Mouse (Mus musculus) adrenal gland, postnatal 4 days (tissue): ENCODE measurements at regions not wholly inside any gene's neighbourhood (a gene's known extent, or its start where the extent isn't known, plus 50 kb on each side); places are given as distances from the start of the nearest gene placed in this dataset.
"Not testable (repeated sequence)": the region's sequence is repeated elsewhere in the genome, so short reads cannot be mapped to it uniquely, and the experiment has no call there.

Experiments
- DNase-seq, 2 experiments: peaks; one replicate each; pipeline ENCODE4 v3.0.0; 2021 to 2022; ENCODE audit warnings: low spot score in 2 of 2, mixed read lengths in 2 of 2

GRCm38 (mm10) chr10:118046328-118046727, 95.3 kb upstream of the Mdm1 start:
- DNase-seq, result no peak

DNA sequence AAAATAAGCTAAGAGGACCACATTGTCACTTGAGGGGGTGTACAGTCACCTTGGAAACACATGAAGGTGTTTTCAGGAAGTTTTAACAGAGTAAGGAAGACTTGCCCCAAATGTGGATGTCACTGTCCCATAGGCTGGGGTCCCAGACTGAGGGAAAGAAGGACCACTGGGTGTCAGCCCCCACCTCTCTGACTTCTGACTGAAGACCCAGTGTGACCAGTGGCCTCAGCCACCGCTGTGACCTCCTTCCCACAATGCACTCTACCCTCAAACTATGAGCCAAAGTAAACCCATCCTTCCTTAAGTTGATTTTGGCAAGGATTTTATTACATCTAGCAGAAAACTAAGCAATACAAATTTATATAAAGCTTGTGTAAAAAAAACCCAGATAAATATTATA, 94.8 kb upstream of the Mdm1 start:
- no peak for DNase-seq

DNA sequence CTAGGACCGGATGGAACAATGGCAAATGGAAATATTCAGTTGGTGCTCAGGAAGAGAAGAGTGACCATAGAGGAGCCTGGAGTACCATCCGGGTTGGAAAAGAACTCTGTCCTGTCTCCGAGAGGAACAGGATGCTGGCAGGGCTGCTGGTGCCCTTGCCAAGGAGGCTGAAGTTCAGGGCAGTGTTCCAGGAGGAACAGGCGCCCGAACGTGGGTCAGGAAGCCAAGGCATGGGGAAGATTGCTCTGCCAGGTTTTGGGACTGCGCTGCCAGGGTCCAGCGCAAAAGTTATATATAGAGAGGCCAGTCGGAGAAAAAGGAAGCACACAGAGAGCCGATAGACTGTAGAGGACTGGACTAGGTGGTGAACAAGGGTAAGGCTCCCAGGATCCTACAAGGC, 92.3 kb upstream of the Mdm1 start:
- peak in 1 of 2 experiments; percentile 17 for DNase-seq

DNA sequence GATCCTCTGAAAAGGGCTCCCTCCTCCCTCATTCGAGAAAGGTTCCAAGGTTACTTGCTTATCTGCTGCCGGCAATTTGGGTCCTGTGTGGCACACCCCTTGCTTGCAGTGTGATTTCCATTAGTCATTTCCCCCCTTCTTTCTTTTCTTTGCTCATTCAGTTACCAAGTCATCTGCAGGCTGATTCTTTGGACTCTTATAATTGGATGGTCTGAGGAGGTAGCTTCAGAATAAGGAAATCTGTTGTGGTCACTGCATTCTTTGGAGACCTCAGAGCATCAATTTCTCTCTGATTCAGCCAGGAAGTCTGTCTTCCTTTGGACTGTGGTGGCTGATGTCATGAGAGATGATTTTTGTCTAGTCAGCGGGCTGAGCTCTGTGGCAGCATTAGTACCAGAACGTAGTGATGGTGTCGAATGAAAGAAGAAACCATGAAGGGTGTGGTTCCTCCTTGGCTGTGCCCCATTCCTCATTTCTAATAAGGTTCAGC, 91.4 kb upstream of the Mdm1 start:
- DNase-seq, result no peak

- DNase-seq, result no peak
These were observed 89.6 kb upstream of the Mdm1 start for GRCm38 (mm10) chr10:118052042-118052441.

DNA sequence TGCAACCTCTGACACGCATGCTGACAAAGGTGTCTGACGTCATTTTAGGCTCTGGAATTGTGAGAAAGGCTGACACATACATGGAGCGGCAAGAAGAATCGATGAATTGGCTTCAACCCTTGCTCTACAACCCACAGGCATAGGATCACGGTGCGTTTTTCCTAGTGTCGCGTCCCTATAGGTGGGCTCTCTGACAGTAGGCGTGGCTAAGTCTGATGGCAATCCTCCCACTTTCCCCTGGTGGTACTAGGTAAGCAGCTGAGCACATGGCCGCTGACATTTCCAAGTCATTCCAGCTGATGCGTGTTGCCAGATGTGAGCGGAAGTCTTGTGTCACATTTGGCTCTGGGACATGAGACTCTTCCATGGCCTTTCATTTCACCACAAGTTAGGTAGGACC, 89.1 kb upstream of the Mdm1 start:
- no peak for DNase-seq

DNA sequence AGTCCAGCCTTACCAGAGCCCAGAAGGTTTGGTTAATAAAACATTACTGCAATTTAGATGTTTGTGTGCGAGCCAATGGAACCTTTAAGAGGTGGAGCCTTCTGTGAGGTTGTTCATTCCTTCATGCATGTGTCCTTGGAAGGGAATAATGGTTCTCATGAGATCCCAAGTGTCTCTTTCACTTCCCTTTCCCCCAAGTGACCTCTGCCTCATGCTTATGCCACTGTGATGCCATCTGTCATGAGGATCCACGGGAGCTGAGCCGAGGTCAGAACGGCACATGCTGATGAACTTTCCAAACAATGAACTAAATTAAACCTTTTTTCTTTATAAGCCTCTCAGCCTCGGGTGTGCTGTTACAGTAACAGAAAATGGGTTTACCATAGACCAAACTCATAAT, 88.6 kb upstream of the Mdm1 start:
- DNase-seq, result no peak

- DNase-seq, result no peak
These were observed 84.8 kb upstream of the Mdm1 start for GRCm38 (mm10) chr10:118056789-118057271.

- DNase-seq, result no peak
These were observed 84.1 kb upstream of the Mdm1 start for GRCm38 (mm10) chr10:118057516-118057915.

DNA sequence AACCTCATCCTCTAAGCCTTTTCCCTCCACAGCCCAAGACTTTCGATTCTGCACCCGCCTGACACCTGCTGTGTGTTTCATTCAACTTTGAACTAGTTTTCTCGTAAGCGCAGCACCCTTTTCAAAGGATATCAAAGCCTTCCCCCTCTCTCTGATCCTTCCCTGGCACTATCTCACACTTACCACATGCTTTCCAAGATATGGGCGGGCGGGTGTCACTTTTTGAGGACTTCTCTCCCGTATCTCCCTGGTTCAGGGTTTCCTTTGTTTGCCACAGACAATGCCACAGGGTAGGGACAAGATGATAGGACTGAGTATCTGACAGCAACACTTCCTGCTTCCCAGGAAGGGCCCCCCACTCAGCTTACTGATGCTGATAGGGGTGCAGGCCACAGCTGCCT, 76.8 kb upstream of the Mdm1 start:
- no peak for DNase-seq

- not testable (repeated sequence) for DNase-seq
These were observed 65.3 kb upstream of the Mdm1 start for GRCm38 (mm10) chr10:118076341-118076740.

DNA sequence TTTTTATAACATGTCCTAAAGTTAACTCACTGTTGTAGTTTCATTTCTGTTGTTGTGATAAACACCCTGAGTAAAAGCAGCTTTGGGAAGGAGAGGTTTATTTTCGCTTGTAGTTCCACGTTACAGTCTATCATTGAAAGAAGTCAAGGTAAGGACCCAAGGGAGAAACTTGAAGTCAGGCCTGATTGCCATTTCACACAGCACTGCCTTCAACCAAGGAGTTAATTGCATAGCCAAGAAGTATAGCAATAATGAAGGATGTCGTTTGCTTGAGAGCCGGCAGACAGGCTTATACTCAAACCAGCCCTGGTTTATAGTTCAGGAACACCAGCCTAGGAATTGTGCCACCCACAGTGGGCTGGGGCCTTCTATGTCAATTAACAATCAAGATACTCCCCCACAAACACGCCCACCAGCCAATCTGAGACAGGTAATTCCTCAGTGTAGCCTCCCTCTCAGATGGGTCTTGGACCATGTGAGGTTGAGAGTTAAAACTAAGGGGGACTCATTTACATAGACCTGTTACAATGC, 59.9 kb upstream of the Mdm1 start:
- no peak for DNase-seq

GRCm38 (mm10) chr10:118083035-118083720, 58.4 kb upstream of the Mdm1 start:
- DNase-seq, result no peak

GRCm38 (mm10) chr10:118083721-118084075, 57.9 kb upstream of the Mdm1 start:
- no peak for DNase-seq

DNA sequence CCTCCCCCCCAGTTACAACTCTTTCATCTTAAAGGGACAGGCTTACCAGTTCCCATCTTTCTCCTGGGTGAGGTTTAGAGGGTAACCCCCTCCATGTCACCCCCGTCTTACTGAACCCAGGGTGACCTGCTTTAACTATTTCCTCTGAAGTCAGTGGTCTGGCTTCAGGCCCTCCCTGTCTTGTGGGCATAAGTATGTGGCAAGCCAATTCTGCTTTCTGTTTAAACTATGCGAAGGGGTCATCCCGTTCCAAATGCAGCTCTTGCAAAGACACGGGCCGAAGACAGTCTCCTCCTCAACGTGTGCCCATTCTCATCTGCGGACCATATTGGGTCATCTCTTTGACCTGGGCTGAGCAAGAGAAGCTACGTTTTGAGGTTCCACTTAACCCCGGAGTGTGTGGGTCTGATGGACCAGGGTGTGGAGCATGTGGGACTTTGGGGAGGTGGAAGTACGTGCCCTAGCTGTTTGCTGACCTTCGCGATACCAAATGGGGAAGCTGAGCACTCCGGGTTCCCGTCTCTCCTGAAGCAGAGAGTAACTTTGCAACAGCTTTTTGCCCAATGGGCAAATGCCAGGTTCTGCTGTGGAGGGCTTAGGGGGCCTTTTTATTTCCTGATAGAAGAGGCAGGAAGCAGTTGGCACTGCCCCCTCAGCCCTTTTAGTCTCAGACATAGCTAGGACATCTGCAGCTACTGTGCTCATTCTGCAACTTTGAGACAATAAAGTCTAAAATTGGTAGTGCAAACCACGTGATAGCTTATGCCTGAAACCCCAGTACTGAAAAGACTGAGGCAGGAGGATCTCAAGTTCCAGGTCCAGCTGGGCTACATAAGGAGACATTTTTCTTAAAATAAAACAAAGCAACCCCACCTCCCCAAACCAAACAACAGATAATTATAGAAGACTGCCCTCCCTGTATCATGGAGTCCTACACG, 56.3 kb upstream of the Mdm1 start:
- DNase-seq, result no peak

DNA sequence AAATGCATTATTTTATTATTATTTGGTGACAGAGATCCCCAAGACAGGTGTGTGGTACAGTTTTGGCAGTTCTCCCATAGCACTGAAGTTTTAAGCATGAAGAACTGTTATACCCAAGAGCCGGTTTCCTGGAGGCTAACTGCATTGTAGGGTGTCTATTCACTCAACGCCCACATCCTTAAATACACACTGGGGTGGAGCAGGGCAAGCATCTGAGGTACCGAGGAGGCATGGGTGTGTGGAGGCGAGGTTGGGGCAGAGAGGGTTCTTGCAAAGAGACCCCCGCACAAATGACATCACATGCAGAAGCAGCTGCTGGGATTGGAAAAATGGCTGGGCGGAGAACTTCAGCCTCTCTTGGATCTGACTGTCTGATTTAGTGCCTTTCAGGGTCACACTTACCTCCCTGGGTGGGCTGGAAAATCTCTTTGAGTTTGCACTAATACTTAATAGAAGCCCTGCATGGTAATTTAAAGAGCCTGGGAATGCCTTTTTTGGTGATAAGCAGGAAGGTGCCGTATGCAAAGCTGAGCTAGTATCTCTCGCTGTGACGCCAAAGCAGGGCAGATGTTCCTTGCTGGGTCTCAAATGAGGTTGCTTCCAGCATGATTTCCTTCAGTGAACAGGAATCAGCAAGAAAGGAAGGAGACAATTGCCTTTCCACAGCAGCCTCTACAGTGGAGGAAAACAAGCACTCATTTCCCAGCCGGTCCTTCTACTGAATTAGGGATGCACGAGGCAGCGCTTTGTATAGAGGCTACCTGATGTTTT, 53.9 kb upstream of the Mdm1 start:
- DNase-seq, result no peak

- DNase-seq, result no peak
These were observed 53.1 kb upstream of the Mdm1 start for GRCm38 (mm10) chr10:118088499-118088898.

DNA sequence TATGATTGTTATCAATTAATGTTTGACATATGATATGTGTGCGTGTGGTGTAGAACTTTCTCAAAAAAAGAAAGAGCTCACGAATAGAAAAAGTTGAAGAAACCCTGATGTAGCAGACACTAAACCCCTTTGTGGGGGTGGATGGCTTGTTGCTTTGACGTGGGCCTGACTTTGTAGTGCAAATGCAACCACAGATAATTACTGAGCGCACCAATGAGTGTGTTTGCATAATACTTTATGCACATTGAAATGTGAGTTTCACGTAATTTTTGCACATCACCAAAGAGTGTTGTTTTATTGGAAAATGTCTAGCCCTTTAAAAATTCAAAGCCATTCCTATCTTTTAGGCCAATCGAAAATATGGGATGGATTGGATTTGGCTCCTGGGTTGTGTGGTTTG, 51.7 kb upstream of the Mdm1 start:
- no peak for DNase-seq

DNA sequence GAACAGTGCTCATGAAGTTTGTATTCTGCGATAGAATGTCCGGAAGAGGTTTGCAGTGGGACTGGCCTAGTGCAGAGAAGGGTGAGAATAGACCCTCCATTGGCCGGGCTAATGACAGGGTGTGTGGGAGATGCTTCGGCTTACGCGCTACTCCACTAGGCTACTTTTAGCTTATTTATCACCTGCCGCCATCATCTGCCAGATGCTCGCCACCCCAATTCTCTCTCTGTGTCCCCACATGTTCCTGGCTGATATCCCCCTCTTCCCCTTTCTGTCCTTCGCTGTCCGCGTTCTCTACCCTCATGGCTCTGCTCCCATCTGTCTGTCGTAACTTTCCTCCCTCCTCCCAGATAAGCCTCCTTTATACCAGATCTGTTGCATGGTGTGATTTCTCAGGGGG, 50.1 kb upstream of the Mdm1 start:
- no peak for DNase-seq
